Mouse (Mus musculus): ENCODE results near the gene Sh2d5.

Gene Sh2d5

GRCm38 (mm10) chr4:138250088-138250960 is at the start of gene Sh2d5, which contains the start of gene Kif17:
Sh2d5 (plus strand) TSS chr4:138250403.
Kif17 (plus strand) TSS chr4:138250435.
- peak; percentile 52 to 59 for DNase-seq

- no peak for DNase-seq
These were observed 49.4 kb upstream of the Sh2d5 start for GRCm38 (mm10) chr4:138200769-138201168.

GRCm38 (mm10) chr4:138201696-138202095 is 48.5 kb upstream of the Sh2d5 start:
- no peak for DNase-seq

GRCm38 (mm10) chr4:138210116-138210515 is 40.1 kb upstream of the Sh2d5 start:
- DNase-seq, result no peak

- DNase-seq, result no peak
These were observed 36.3 kb upstream of the Sh2d5 start for GRCm38 (mm10) chr4:138213861-138214260.

- DNase-seq, result peak in 1 of 2 experiments; percentile 14
These were observed 34.5 kb upstream of the Sh2d5 start for GRCm38 (mm10) chr4:138215671-138216199.

- peak; percentile 69 to 75 for DNase-seq
These were observed 33.9 kb upstream of the Sh2d5 start, which contains the start of gene Hp1bp3 for GRCm38 (mm10) chr4:138216200-138216890. Hp1bp3 (plus strand) TSS chr4:138216296.

- DNase-seq, result peak; percentile 98
These were observed 33.3 kb upstream of the Sh2d5 start for GRCm38 (mm10) chr4:138216891-138217392.

GRCm38 (mm10) chr4:138217441-138217840 is 32.8 kb upstream of the Sh2d5 start:
- DNase-seq, result peak in 1 of 2 experiments; percentile 25

- DNase-seq, result no peak
These were observed 32.1 kb upstream of the Sh2d5 start for GRCm38 (mm10) chr4:138217951-138218685.

GRCm38 (mm10) chr4:138219331-138219730 is 30.9 kb upstream of the Sh2d5 start:
- DNase-seq, result no peak

GRCm38 (mm10) chr4:138220761-138221160 is 29.4 kb upstream of the Sh2d5 start:
- DNase-seq, result no peak

GRCm38 (mm10) chr4:138221406-138221805 is 28.8 kb upstream of the Sh2d5 start:
- no peak for DNase-seq

- no peak for DNase-seq
These were observed 27.8 kb upstream of the Sh2d5 start for GRCm38 (mm10) chr4:138222396-138222795.

- DNase-seq, result no peak
These were observed 26.6 kb upstream of the Sh2d5 start for GRCm38 (mm10) chr4:138223623-138224022.

- no peak for DNase-seq
These were observed 3.2 kb upstream of the Sh2d5 start for GRCm38 (mm10) chr4:138246756-138247665.

GRCm38 (mm10) chr4:138251819-138252218 is 1.6 kb downstream of the Sh2d5 start:
- DNase-seq, result peak in 1 of 2 experiments; percentile 10

- no peak for DNase-seq
These were observed 2.0 kb downstream of the Sh2d5 start for GRCm38 (mm10) chr4:138252231-138252630.

- DNase-seq, result no peak
These were observed 7.0 kb downstream of the Sh2d5 start for GRCm38 (mm10) chr4:138257116-138257687.

- DNase-seq, result no peak
These were observed 8.5 kb downstream of the Sh2d5 start for GRCm38 (mm10) chr4:138258663-138259062.

GRCm38 (mm10) chr4:138259482-138259881 is 9.3 kb downstream of the Sh2d5 start:
- no peak for DNase-seq
